Mouse (Mus musculus): ENCODE measurements around the gene Zfp64.

The Zfp64 gene

DNA sequence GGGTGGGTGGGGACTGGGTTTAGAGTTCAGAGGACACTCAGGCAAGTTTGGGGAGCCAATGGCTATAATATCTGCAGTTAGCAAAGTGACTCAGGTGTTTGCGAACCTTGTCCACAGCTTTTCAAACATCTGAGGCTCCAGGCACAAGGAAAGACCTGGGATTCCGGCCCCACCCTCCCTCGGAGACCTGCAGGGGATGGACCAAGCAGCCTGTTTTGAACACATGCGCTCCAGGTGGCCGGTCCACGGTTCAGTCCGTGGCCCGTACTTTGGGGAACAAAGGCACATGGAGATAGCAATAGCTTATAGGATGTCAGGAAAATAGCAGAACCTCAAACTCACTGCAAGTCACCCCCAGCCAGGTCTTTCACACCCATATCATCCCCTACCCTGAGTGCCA, 1.0 kb downstream of the Zfp64 start:
- no peak for DNase-seq (ENCODE audit: inconsistent age in 2 of 2, low spot score in 1 of 2)

- DNase-seq (ENCODE audit: inconsistent age in 2 of 2, low spot score in 1 of 2), result no peak
These were observed 6.9 kb downstream of the Zfp64 start for GRCm38 (mm10) chr2:168948506-168948905.

DNA sequence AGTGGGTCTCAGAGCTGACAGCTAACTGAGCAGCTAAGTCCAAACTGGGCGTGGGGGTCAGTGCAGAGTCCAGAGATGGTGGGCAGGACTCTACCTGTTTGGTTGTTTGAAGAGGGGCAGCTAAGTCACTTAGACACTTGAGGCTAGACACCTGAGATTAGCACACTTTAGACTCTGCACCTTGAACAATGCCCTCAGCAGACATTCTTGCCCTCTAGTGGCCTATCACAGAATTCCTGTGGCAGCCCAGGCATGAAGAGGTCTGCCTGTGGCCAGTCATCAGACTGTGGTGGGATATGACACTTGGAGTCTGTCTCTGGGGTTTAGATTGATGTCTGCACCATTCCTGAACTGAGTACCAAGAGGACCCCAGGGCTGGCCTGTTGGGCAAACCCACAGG, 7.7 kb downstream of the Zfp64 start:
- no peak for DNase-seq (ENCODE audit: inconsistent age in 2 of 2, low spot score in 1 of 2)

GRCm38 (mm10) chr2:168944011-168944410, 11.4 kb downstream of the Zfp64 start:
- DNase-seq (ENCODE audit: inconsistent age in 2 of 2, low spot score in 1 of 2), result no peak

GRCm38 (mm10) chr2:168939941-168940340, 15.4 kb downstream of the Zfp64 start:
- DNase-seq (ENCODE audit: inconsistent age in 2 of 2, low spot score in 1 of 2), result no peak

DNA sequence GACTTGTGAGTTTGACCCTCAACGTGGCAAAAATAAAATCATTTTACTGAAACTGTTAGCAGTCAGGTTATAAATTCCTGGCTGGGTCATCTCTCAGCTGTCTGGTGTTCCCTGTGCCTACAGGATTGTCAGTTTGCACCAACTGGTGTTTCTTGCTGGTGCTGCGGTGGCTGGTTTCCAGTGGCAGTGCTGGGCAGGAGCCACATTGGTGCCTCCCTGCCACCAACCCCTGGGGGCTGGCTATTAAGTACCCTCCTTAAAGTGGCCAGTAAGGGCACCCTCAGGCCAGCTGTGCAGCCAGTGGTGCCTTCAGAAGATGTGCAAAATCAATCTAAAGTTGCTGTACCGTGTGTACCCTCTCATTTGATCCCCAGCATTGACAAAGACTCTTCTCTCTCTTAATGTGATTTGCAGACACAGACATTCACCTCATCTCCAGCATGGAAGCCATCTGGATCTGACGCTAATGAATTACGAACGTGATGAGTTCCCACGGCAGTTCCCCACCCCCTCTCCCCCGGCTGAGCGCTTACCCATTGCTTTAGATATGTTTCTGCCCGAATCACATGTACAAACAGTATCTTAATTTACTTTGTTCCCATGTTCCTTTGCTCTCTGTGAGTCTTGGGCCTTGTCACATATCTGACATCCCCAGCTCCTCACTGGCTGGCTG, 16.0 kb downstream of the Zfp64 start:
- DNase-seq (ENCODE audit: inconsistent age in 2 of 2, low spot score in 1 of 2), result no peak

DNA sequence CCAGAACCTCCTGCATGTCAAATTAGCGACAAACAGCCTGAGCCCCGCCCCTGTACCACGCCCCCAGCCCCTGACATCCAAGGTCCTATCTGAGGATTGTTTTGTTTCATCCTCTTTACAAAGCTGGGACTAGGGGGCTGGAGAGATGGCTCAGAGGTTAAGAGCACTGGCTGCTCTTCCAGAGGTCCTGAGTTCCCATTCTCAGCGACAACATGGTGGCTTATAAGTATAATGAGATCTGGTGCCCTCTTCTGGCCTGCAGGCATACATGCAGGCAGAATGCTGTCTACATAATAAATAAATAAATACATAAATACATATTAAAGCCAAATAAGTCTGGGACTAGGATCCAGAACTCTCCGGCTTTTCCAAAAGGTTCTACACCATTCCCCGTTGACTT, 18.5 kb downstream of the Zfp64 start:
- no peak for DNase-seq (ENCODE audit: inconsistent age in 2 of 2, low spot score in 1 of 2)

DNA sequence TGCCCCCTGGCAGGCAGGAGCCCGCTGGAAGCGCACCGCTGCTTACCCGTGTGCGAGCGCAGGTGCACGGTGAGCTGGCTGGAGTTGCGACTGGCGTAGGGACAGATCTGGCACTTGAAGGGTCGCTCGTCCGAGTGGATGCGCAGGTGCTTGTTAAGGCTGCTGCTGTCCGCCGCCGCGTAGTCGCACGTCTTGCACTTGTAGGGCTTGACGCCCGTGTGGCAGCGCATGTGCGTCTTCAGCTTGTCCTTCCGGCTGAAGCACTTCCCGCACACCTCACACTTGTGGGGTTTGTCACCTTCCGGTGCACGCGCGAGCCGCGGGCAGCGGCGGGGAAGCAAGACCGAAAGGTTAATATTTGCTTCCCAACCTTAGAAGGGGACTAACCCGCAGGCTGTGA, 20.2 kb downstream of the Zfp64 start:
- no peak for DNase-seq (ENCODE audit: inconsistent age in 2 of 2, low spot score in 1 of 2)

GRCm38 (mm10) chr2:168931686-168932085, 23.7 kb downstream of the Zfp64 start:
- no peak for DNase-seq (ENCODE audit: inconsistent age in 2 of 2, low spot score in 1 of 2)

DNA sequence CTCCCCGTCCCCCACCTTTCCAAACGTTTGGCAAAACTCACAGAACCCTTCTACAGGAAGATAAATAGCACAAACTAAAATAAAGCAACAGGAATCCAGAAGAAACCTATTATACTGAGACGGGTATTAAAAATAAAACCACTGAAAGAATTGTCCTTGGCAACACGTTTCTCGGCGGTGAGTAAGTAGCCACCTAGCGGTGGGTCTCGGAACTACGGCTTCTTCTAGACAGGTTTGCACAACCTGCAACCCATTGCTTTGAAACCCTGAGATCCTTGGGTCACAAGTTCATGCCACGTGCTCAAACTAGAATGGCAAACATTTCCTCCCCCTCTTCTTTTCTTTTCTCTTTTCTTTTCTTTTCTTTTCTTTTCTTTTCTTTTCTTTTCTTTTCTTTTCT, 25.7 kb downstream of the Zfp64 start:
- peak; percentile 50 to 88 for DNase-seq (ENCODE audit: inconsistent age in 2 of 2, low spot score in 1 of 2)

DNA sequence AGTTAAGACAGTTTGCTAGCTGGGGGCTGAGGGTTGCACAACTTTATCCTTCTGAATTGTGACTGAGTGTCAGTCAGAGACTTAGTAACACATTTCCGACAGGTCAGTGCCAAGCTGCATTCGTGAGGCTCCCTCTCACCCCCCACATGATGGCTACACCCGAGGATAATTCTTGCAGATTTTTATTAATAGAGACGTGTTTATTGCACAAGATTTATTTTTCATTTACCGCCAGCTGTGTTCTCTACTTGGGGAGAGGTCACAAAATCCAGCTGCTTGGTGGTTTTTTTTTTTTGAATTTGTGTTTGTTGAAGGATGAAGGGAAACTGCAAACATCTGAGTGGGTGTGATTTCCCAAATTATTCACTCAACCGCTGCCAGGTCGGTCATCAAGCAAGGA, 28.0 kb downstream of the Zfp64 start:
- DNase-seq (ENCODE audit: inconsistent age in 2 of 2, low spot score in 1 of 2), result no peak

GRCm38 (mm10) chr2:168926257-168926810, 29.1 kb downstream of the Zfp64 start:
- DNase-seq (ENCODE audit: inconsistent age in 2 of 2, low spot score in 1 of 2), result no peak

DNA sequence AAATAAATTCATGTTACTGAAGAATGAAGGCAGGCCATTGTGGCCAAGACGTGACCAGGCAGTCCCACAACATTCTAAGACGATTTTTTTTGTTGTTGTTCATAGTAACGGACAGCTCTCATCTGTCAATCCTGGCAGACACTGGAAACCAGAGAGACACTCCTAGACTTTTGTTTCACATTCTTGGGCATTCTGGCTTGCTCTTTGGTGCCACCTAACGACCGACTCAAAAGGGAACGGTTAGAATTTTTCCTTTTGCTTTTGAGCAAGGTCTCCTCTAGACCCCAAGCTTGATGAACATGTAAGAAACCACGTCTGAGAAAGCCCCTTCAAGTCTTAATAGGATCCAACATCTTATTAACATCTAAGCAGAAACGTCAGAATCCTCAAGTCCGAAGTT, 31.7 kb downstream of the Zfp64 start:
- peak in 1 of 2 experiments; percentile 72 for DNase-seq (ENCODE audit: inconsistent age in 2 of 2, low spot score in 1 of 2)

DNA sequence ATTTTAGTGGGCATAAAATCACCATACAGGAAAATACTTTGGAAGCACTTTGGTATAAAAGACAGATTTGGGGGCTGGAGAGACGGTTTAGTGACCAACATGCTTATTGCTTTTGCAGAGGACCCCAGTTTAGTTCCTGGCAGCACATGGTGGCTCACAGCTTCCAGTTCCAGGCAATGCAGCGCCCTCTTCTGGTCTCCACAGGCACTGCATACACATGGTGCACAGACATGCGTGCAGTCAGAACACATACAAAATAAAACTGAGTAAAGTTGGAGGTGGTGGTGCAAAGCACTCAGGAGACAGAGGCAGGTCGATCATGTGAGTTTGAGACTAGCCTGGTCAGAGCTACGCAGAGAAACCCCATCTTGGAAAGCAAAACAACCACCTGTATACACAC, 32.9 kb downstream of the Zfp64 start:
- no peak for DNase-seq (ENCODE audit: inconsistent age in 2 of 2, low spot score in 1 of 2)

GRCm38 (mm10) chr2:168920007-168920406, 35.4 kb downstream of the Zfp64 start:
- DNase-seq (ENCODE audit: inconsistent age in 2 of 2, low spot score in 1 of 2), result no peak

- peak in 1 of 2 experiments; percentile 33 for DNase-seq (ENCODE audit: inconsistent age in 2 of 2, low spot score in 1 of 2)
These were observed 42.3 kb downstream of the Zfp64 start for GRCm38 (mm10) chr2:168912901-168913721.

GRCm38 (mm10) chr2:168912051-168912891, 43.1 kb downstream of the Zfp64 start:
- peak in 1 of 2 experiments; percentile 46 for DNase-seq (ENCODE audit: inconsistent age in 2 of 2, low spot score in 1 of 2)

- DNase-seq (ENCODE audit: inconsistent age in 2 of 2, low spot score in 1 of 2), result no peak
These were observed 43.9 kb downstream of the Zfp64 start for GRCm38 (mm10) chr2:168911527-168911926.

- no peak for DNase-seq (ENCODE audit: inconsistent age in 2 of 2, low spot score in 1 of 2)
These were observed 49.4 kb downstream of the Zfp64 start for GRCm38 (mm10) chr2:168906022-168906421.

DNA sequence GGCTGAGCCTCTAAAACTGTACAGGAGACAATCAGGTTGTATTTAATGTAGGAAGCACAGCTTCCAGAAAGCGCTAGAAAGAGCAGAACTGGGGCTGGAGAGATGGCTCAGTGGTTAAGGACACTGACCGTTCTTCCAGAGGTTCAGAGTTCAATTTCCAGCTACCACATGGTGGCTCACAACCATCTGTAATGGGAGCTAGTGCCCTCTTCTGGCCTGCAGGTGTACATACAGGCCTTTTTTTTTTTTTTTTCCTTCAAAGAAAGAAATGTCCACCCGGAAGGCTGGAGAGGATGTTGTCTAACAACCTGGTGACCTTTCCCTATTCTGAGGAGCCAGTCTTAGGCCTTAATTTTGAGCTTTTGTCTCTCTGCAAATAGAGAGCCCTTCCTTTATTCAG, 50.5 kb downstream of the Zfp64 start:
- no peak for DNase-seq (ENCODE audit: inconsistent age in 2 of 2, low spot score in 1 of 2)

GRCm38 (mm10) chr2:168904188-168904587, 51.2 kb downstream of the Zfp64 start:
- DNase-seq (ENCODE audit: inconsistent age in 2 of 2, low spot score in 1 of 2), result peak; percentile 39 to 77

All from adrenal gland, adult (tissue).